Mouse (Mus musculus): ENCODE measurements around the gene AC129217.1.
"Not testable (repeated sequence)": the region's sequence is repeated elsewhere in the genome, so short reads cannot be mapped to it uniquely, and the experiment has no call there.

The AC129217.1 gene

DNA sequence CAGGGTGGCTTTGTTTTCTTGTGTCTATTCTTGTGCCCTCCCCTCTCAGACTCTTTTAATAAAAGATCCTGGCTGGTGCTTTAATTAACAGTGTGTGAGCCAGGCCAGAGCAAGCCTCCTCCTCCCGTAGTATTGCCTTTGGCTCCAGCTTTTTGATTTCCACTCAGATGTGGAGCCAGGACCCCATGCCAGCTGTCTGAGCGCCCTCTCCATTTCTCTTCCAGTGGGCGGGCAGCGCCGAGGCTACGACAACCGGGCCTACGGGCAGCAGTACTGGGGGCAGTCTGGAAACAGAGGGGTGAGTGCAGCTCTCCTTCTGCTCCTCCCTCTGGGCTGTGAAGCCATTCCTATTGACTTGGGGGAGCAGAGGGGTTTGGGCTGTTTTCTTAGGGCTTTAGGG, 1.1 kb downstream of the AC129217.1 start:
- no peak for DNase-seq (ENCODE audit: low spot score in 2 of 2)

DNA sequence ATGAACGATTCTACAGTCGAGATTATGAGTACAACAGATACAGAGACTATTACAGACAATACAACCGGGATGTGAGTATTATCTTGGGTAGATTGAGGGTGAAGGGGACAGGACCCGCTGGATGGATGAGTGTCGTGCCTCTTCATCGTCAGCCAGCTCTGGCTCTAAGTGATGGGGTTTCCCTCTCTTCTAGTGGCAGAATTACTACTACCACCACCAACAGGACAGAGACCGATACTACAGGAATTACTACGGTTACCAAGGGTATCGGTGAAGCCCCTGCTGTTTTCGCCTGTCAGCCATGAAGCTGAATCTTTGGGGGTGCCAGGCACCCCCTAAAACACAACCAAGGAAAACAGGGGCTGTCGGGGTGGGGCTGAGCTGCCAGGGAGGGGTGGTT, 1.7 kb downstream of the AC129217.1 start:
- DNase-seq (ENCODE audit: low spot score in 2 of 2) = no peak

DNA sequence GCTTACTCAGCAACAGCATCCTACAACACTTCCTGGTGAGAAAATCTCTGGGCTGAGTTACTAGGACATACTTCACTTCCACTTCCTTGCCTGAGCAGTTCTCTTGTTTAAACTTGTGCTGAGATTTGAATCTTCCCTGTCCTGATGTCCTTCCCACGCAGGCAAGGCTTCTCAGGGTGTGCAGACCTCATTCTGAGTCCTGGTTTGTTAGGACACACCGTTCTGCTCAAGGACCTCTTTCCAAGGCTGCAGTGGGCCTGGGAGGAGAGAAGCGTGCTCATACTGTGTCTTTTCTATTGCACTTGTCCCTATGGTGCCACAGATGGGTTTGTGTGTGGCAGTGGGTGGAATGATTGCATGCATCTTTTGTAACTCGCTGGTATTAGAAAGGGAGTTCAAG, 3.4 kb downstream of the AC129217.1 start:
- DNase-seq (ENCODE audit: low spot score in 2 of 2) = no peak

DNA sequence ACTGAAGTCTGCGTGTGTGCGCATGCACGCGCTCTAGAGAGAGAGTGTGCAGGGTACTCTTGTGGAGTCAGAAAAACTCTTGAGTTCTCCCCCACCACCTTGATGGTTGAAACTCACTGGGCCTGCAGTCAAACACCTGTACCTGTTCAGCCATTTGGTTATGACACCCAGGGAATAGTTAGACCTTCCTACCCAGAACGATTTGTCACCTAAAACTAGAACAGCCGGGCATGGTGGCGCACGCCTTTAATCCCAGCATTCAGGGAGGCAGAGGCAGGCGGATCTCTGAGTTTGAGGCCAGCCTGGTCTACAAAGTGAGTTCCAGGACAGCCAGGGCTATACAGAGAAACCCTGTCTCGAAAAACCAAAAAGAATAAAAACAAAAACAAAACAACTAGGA, 6.8 kb downstream of the AC129217.1 start:
- DNase-seq (ENCODE audit: low spot score in 2 of 2) = not testable (repeated sequence)

DNA sequence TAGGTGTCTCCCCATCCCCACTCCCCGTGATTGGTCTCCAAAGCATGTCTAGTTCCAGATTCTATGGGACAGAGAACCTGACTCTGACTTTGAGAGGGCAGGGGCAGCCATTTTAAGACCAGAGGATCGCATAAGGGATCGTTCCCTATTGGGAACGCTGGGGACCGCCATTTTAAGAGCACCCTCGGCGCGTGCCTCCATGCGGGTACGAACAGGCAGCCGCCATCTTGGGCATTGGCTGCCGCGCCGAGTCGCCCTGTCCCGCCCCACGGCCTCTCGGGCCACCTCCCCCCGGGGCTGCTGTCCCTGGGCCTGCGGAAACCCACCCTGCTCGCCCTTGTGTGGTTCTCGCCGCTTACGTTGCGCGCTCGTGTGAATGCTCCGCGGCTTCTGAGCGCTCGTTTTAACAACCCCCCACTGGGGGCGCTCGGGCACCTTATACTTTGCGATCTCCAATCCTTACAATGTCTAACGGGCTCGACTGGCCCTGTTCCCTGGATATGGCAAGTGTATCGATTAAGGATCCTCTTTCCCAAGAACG, 7.7 kb downstream of the AC129217.1 start, which contains the start of gene Bscl2:
TSS of gene Bscl2 (plus strand) at position 217 of the 541 bp plus-strand sequence.
- DNase-seq (ENCODE audit: low spot score in 2 of 2) = peak; percentile 83 to 92

DNA sequence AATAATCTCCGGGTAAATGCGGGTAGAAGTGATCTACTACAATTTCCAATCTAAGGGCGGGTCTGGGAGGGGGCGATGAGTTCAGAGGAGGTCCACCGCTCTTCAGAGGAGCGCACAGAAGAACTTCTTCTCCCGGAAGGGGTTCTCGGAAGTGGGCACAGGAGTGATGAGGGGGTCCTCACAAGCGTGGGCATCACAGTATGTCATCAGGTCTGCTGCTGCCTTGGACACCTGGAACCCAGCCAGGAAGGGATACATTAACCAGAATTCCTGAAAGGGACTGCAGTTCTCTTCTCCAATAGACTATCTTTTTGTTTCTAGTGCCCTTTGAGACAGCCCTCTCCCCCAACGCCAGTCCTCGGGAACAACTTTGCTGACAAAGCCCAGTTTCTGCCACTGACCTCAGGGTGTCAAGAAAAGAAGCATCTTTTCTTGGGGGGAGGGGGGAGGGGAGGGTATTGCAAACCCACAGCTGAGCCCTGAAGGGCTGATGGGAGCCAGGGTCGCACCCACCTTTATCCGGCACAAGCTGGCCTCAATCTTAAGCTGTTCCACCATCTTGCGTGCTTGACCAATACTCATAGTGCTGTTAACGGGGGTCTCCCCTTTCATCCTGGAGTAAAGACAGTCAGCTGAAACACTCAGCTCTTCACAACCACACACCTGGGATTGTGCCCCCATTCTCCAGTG, 8.6 kb downstream of the AC129217.1 start:
- DNase-seq (ENCODE audit: low spot score in 2 of 2) = peak; percentile 27 to 66

DNA sequence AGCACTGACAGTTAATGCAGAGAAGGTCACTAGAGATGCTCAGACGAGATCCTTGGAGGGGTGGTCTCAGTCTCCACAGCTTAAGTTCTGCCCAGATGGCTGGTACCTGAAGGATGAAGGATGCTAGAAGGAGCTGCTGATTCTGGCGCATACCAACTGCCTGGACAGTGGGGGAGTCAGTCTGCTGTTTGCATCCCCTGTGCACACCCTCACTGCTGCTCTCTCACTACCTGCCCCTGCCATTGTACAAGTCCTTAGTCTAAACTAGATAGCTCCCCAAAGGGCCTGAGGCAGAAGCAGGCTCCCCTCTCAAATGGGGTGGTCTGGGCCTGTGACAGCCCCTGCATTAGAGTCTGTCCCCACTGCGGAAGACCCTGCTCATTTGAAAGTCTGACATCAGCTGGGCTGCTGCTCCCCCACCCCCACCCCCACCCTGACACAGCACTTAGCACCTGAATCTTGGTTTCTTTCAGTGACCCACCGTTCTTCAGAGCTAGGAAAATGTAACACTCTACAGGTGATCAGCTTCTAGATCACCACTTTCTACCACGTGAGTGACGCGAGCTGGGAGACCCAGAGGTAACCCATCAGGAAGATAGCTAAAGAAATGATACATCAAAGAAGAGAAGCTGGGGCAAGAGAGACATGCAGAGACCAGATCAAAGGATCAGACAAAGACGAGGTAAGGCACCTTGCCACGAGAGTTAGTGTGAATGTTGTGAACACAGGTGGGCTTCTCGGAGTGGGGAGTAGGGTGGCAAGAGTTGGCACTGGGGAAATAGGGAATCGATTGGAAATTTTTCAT, 9.7 kb downstream of the AC129217.1 start, which contains the start of gene Gng3:
TSS of gene Gng3 (minus strand) at position 92 of the 805 bp plus-strand sequence.
- DNase-seq (ENCODE audit: low spot score in 2 of 2) = peak in 1 of 2 experiments; percentile 64

DNA sequence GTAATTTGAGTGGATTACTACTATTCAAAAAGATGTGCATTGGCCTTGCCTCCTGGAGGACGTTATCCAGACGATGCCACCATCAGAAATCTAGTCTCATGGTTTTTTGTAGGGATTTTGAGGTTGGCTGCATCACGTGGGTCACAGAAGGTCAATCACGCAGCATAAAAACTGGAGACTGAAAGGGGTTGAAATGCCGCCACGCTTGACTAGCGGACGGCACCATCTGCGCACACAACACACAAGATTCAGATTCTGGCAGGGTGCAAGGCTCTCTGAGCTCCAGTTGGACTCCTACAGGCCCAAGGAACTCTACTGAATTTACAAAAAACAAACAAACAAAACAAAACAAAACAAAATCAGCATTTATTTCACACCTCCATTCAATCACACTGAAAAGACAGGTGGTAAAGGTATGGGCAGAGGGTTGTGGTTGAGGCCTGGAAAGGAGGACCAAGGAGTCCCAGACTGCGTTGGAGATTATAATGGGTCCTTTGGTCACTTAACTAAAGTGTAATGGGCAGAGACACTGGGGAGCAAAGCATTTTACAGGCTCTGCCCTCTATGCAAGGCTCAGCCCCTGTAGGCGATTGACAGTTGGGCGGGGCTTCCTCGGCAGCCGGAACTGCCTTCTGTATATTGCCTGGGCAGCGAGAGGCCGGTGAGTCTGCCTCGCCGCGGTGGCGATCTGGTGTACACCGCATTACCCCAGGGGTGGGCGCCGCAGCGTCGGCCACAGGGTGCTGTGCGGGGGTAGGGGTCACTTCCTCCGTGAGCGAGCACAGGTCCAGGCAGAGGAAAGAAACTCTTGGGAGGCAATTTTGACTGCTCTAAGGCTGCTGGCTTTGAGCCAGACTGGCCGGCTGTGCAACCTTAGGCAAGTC, 10.6 kb downstream of the AC129217.1 start:
- DNase-seq (ENCODE audit: low spot score in 2 of 2) = peak; percentile 79 to 88

DNA sequence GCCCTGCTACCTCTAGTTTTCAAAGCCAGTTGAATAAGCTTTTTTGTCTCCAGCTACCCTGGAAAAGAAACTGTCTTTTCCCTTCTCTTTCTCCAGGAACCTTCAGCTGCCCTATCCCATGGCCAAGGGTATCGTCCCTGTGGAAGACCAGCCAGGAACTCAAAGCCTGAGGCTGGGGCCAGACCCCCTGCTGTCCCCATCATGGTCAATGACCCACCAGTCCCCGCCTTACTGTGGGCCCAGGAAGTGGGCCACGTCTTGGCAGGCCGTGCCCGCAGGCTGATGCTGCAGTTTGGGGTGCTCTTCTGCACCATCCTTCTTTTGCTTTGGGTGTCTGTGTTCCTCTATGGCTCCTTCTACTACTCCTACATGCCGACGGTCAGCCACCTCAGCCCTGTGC, 11.4 kb downstream of the AC129217.1 start:
- no peak for DNase-seq (ENCODE audit: low spot score in 2 of 2)

DNA sequence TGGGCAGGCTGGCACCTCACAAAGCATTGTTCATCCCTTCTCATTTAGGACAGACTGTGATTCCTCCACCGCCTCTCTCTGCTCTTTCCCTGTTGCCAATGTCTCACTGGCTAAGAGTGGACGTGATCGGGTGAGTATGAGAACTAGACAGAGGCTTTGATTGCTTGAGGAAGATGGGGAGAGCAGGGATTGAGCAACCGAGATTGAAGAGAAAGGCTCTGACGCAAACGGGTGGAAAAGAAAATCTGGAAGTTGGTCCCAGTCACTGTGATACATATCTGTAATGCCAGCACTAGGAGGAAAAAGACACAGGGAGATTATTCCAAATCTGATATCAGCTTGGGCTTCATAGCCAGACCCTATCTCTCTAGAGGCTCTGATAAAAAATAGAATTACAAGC, 13.4 kb downstream of the AC129217.1 start:
- no peak for DNase-seq (ENCODE audit: low spot score in 2 of 2)

DNA sequence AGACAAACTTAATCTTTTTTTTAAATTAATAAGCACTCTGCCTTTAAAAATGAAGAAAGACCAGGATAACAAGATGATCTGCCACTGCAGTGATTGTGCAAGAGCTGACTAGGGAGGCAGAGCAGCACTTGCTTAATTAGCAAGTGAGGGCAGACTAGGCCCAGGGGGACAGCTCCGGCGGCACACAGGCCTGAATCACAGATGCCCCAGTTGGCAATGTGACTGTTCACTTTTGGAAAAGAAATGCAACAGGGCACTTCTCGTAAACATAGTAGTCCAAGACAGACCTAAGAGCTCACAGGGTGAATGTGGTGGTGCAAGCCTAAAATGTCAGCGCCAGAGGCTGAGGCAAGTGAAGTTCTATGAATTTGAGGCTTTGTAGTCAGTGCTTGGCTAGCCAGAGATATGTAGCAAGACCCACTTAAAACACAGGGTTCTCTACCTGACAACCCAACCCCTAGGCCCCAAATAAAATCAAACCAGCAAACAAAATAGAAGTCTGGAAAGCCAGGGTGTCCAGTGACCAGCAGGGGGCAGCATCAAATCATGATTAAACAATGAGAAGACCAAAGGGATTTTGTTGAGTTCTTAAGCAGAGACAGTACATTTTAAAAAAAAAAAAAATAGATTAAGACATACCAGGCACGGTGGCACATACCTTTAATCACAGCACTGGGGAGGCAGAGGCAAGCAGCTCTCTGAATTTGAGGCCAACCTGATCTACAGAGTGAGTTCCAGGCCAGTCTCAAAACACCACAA, 15.0 kb downstream of the AC129217.1 start:
- peak; percentile 76 to 92 for DNase-seq (ENCODE audit: low spot score in 2 of 2)

DNA sequence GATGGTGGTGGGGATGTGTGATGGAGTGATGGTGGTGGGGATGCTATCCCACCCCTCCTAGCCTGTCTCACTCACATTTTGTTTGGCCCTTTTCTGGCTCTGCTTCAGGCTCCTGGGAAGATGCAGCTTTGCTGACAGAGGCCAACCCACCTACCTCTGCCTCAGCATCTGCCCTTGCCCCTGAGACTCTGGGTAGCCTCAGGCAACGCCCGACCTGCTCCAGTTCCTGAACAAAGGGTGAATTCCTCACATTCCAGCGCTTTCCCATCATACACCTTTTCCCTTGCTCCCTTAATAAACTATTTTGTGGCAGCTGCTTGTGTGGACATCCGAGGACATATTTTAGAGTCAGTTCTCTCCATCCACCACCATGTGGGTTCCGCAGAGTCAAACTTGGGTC, 18.8 kb downstream of the AC129217.1 start:
- no peak for DNase-seq (ENCODE audit: low spot score in 2 of 2)

DNA sequence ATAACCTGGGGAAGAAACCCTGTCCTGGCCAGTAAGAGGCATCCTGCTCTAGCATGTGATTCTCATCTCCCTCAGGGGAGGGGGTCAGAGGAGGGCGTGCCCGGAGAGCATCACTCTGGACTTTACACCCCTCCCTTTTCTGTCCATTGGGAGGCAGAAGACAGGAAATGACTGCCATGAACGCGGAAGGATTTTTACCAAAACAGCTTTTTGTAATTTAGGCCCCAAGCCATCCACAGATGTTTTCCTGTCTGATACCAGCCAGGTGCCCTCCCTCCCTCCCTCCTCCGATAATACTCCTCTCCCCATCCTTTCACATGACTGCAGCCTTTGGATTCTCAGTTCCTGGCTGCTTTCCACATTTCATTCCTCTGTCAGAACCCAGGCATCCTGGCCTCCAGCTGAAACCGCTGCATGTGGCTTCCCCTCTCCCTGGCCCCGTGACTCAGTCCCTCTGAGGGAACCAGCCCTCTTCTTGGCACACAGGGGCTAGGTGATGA, 20.9 kb downstream of the AC129217.1 start, which contains the start of gene Lrrn4cl:
TSS of gene Lrrn4cl (plus strand) at position 367 of the 500 bp plus-strand sequence.
- DNase-seq (ENCODE audit: low spot score in 2 of 2) = no peak

DNA sequence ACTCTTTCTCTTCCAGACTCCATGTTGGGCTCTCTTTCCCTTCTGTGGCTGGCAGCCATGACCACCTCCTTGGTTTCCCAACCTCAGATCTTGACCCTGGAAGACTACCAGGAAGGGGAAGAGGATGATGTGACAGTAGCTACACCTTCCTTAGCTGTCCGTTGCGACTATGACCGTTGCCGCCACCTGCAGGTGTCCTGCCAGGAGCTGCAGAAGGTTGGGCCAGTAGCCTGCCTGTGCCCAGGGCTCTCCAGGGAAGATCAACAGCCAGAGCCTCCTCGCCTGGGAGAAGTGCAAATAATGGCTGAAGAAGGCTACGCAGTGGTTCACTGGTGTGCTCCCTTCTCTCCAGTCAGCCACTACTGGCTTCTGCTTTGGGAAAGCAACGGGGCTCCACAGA, 22.1 kb downstream of the AC129217.1 start:
- DNase-seq (ENCODE audit: low spot score in 2 of 2) = no peak

DNA sequence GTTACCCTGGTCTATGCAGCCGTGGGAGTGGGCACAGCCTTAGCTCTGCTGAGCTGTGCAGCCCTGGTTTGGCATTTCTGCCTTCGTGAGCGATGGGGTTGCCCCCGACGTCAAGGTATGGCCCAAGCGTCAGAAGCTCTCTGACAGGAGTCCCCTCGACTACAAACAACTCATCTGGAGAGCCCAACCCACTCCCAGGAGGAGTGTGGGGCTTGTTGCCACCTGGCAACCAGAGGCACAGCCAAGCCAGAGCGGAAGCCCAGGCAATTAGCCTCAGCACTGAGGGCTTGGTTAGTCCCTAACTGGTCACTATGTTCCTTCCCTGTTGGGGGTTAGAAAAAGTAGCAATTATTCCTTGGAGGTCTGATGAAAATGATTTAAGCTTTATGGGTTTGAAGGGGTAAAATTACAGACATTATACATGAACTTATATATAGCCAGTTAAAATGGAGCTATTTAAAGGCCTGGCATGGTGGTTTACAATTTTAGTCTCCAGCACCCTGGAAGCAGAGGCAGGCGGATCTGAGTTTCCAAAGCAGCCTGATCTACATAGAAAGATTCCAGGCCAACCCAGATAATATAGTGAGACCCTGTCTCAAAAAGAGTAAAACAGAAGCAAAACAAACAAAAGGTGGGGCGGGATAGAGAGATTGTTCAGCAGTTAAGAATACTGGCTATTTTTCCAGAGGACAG, 22.8 kb downstream of the AC129217.1 start:
- no peak for DNase-seq (ENCODE audit: low spot score in 2 of 2)

DNA sequence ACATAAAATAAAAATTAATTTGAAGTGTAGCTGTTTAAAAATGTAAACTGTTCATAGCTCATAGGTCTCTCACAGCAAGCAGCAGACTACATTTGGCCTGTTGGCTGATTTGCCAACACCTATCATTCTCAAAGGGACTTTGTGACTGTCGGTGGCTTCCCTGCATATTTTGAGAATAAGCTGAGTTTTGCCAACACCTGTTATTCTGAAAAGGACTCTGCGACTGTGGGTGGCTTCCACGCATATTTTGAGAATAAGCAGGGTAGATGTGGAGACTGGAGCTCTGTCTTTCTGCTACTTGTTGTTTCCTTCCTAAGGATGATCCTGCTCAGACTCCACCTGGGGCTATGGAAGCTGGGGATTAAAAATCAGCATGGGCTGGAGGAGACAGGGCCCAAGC, 23.5 kb downstream of the AC129217.1 start:
- no peak for DNase-seq (ENCODE audit: low spot score in 2 of 2)

DNA sequence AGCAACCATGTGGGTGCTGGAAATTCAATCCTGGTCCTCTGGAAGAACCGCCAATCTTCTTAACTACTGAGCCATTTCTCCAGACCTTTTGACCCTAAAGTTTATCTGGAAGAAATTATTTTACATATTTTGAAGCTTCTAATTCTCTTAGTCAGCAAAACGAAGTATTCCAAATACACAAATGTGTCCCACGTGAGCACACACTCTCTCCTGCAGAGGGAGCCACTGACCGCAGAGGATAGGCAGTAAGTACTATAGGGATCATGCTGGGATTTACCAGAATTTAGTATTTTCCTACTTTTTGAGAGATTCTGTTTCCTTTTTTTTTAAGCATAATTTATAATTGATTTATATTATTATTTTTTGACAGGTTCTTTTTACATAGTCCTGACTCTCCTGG, 28.1 kb downstream of the AC129217.1 start:
- peak in 1 of 2 experiments; percentile 42 for DNase-seq (ENCODE audit: low spot score in 2 of 2)

DNA sequence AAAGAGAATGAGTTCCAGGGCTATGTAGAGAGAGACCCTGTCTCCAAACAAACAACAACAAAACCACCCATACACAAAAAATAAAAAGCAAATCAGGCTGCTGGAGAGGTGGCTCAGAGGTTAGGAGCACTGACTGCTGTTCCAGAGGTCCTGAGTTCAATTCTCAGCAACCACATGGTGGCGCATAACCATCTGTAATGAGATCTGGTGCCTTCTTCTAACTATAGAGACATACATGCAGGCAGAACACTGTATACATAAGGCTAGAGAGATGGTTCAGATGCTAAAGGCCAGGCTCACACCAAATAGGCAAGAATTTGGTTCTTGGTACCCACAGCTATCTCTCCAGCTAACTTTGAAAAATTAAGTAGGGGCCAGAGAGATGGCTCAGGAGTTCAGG, 29.4 kb downstream of the AC129217.1 start:
- DNase-seq (ENCODE audit: low spot score in 2 of 2) = peak in 1 of 2 experiments; percentile 40

DNA sequence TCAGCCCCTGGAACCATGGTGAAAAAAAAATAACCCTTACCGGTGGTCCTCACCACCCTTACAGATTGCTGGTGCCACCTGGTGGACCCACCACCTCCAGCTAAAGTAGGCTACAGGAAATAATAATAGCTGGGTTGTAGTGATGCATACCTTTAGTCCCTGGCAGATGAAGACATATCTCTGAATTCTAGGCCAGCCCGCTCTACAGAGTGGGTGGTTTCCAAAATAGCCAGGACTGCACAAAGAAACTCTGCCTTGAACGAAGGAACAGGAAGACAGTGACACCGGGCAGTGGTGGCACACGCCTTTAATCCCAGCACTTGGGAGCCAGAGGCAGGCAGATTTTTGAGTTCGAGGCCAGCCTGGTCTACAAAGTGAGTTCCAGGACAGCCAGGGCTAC, 34.7 kb downstream of the AC129217.1 start:
- DNase-seq (ENCODE audit: low spot score in 2 of 2) = no peak

DNA sequence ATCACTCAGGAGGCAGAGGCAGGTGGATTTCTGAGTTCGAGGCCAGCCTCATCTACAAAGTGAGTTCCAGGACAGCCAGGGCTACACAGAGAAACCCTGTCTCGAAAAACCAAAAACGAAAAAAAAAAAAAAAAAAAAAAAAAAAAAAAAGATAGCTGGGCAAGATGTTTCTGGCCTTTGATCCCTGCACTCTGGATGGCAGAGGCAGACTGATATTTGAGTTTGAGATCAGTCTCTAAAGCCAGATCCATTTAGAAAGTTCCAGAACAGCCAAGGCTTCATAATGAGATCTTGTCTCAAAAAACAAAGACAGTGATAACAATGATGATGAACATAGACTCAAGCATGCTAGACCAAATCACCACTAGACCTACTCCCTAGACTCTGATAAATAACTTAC, 40.8 kb downstream of the AC129217.1 start:
- not testable (repeated sequence) for DNase-seq (ENCODE audit: low spot score in 2 of 2)
